Mouse (Mus musculus): Measurements from ENCODE around the gene Unc45b. TPM values are rescaled to one million over a fixed set of nuclear protein-coding genes. Genes with fewer than 3 reads are reported as not detected.
"Not testable (repeated sequence)": the region's sequence is repeated elsewhere in the genome, so short reads cannot be mapped to it uniquely, and the experiment has no call there.

Gene Unc45b
- polyA plus RNA-seq, 1 experiment = 1.0 TPM

DNA sequence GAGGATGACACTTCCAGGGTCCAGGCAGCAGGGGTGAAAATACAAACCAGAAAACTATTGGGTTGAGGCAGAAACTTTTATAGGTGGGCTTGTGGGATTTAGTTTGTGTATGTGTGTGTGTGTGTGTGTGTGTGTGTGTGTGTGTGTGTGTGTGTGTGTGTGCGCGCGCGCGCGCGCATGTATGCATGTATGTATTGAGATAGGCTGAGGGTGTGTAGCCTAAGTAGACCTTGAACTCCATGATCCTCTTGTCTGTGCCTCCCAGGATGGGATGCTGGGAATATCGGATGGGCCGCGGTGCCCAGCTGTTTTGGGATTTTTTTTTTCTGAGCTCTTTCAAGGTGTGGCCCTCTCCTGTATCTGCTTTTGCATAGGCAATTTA is 1.8 kb upstream of the Unc45b start:
- peak overlapping the region; percentile 85; the same call in 1 of the 2 replicates for H3K4me3 ChIP-seq (ENCODE audit: low read depth, low read length)

DNA sequence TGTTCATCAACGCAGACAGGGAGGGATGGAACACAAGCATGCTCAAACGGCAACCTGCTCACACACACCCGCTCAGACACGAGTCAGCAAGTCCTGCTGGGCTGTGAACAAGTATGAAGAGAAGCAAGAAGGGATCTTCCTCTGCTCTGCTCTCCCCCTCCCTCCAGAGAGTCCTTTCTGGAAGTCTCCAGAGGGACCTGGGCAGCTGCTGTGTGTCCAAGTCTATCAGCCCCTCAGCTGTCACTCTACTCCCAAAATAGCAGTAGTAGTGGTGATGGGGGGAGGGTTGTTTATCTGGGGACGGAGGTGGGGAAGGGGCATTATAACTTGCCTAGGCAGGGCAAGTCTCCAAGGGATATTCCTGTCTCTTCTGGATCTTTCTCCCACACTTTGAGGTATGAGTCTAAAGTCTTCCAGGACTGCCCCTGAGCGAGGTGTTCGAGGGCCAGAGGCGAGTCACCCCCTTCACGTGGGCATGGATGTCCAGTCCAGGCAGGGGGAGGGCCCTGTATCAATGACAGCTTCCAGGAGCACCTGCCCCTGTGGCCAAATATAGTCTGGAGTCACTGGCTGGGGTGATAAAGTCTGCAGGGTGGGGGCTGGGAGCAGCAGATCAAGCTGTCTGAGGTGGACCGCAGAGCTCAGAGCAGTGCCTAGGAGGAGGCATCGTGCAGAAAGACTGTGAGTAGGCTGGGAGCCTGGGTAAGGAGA is 484 bp downstream of the Unc45b start:
- TF ChIP-seq POLR2A (IDR thresholded peaks at IDR 0.05; ENCODE audit: low read depth, low read length) (no peak), CTCF (IDR thresholded peaks at IDR 0.05; ENCODE audit: extremely low read depth, insufficient read length, insufficient replicate concordance, low read depth, low read length) (no peak)
- Histone ChIP-seq H3K36me3 (ENCODE audit: control insufficient read depth, insufficient read depth, low read length) (no peaks in the 10 kb centered on the region), H3K4me1 (ENCODE audit: control insufficient read depth, insufficient read depth, insufficient read length, low read length) (peaks cover 3% of the 10 kb centered on the region), H3K27me3 (ENCODE audit: control insufficient read depth, insufficient read depth, low read length) (no peaks in the 10 kb centered on the region), H3K27ac (ENCODE audit: insufficient read depth, low read depth, low read length) (no peak overlapping the region), H3K4me3 (ENCODE audit: low read depth, low read length) (no peak overlapping the region)
- 67% methylated on average over 11 of the region's 11 CpGs for whole genome bisulfite sequencing

More for the DNA sequence above, 1.8 kb upstream of the Unc45b start:
- Histone ChIP-seq H3K4me1 (ENCODE audit: control insufficient read depth, insufficient read depth, insufficient read length, low read length) (peaks cover 3% of the 10 kb centered on the region), H3K27me3 (ENCODE audit: control insufficient read depth, insufficient read depth, low read length) (no peaks in the 10 kb centered on the region), H3K36me3 (ENCODE audit: control insufficient read depth, insufficient read depth, low read length) (peaks cover 11% of the 10 kb centered on the region; the same call in 1 of the 2 replicates), H3K27ac (ENCODE audit: insufficient read depth, low read depth, low read length) (no peak overlapping the region)
- no peak for TF ChIP-seq POLR2A (IDR thresholded peaks at IDR 0.05; ENCODE audit: low read depth, low read length)
- no peak for TF ChIP-seq CTCF (IDR thresholded peaks at IDR 0.05; ENCODE audit: extremely low read depth, insufficient read length, insufficient replicate concordance, low read depth, low read length)
- 58% methylated on average over 10 of the region's 10 CpGs for WGBS

DNA sequence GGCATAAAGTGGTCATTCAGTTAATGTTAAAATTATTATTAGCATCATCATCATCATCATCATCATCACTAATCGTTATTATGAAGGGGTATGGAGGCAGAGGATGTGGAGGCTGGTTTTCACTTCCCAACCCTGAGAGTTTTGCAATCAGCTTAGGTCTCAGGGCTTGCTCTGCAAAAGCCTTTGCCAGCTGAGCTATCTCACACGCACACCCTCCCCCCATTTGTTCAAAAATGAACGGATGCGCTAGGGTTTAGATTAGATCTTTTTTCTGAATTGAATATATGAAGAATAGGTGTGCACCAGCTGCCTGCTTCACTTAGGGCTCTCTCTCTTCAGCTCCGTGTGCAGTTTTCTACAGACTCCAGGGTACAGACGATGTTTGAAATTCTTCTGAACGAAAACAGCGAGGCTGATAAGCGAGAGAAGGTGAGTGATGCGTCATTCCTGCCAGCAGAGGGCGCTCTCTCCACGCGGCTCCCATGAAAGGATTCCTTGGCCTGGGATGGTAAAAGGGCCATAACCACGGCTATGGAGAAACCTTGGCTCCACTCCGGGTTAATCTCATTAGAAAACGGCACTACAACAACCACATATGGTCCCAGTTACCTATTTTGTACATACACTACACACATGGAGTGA is 4.5 kb downstream of the Unc45b start:
- WGBS = 6% methylated on average over 16 of the region's 16 CpGs
- Histone ChIP-seq H3K27me3 (ENCODE audit: control insufficient read depth, insufficient read depth, low read length) (no peaks in the 10 kb centered on the region), H3K27ac (ENCODE audit: insufficient read depth, low read depth, low read length) (no peak overlapping the region), H3K36me3 (ENCODE audit: control insufficient read depth, insufficient read depth, low read length) (no peaks in the 10 kb centered on the region), H3K4me1 (ENCODE audit: control insufficient read depth, insufficient read depth, insufficient read length, low read length) (no peaks in the 10 kb centered on the region), H3K4me3 (ENCODE audit: low read depth, low read length) (no peak overlapping the region)
- TF ChIP-seq CTCF (IDR thresholded peaks at IDR 0.05; ENCODE audit: extremely low read depth, insufficient read length, insufficient replicate concordance, low read depth, low read length) (peak; percentile 99), POLR2A (IDR thresholded peaks at IDR 0.05; ENCODE audit: low read depth, low read length) (no peak)

DNA sequence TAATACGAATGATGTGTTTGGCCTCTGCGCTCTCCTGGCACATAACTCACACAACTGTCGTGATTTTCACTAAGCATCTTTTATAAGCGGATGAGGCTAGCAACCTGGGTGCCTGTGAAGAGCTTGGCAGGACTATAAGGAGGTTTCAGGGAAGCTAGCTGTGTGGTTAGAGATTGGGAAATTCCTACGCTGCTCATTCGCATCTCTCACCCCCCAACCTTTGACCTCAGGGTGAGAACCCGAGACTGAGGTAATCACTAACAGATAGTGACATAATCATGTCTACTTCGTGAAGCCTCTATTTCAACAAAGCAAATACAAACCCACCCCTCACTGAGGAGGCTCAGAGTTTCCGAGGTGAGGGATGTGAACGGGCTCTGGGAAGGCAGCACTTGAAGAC is 10.4 kb downstream of the Unc45b start:
- no peak for TF ChIP-seq POLR2A (IDR thresholded peaks at IDR 0.05; ENCODE audit: low read depth, low read length)
- no peak for TF ChIP-seq CTCF (IDR thresholded peaks at IDR 0.05; ENCODE audit: extremely low read depth, insufficient read length, insufficient replicate concordance, low read depth, low read length)
- no peaks in the 10 kb centered on the region for H3K36me3 ChIP-seq (ENCODE audit: control insufficient read depth, insufficient read depth, low read length)
- no peak overlapping the region for H3K4me3 ChIP-seq (ENCODE audit: low read depth, low read length)
- 39% methylated on average over 10 of the region's 10 CpGs for WGBS
- no peaks in the 10 kb centered on the region for H3K4me1 ChIP-seq (ENCODE audit: control insufficient read depth, insufficient read depth, insufficient read length, low read length)
- H3K27me3 ChIP-seq (ENCODE audit: control insufficient read depth, insufficient read depth, low read length) = no peaks in the 10 kb centered on the region
- H3K27ac ChIP-seq (ENCODE audit: insufficient read depth, low read depth, low read length) = no peak overlapping the region

DNA sequence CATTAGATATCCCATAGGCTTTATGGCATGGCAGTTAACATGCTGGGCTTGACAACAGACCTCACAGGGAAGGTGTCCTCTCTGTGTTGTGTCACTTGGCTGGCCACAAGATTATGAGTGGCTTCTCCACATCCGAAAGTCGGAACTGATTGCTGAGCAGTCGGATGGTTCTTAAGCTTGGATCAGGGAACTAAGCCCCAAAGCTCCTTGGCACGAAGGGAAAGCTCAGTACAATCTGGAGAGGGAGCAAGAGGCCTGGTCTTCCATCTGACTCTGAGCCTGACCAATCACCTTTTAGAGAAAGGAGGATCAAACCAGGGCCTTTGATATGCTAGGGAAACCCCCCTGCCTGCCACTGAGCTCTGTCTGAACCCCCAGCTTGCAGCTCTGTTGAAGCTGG is 11.3 kb downstream of the Unc45b start:
- 69% methylated on average over 4 of the region's 4 CpGs for WGBS
- no peaks in the 10 kb centered on the region for H3K4me1 ChIP-seq (ENCODE audit: control insufficient read depth, insufficient read depth, insufficient read length, low read length)
- no peaks in the 10 kb centered on the region for H3K27me3 ChIP-seq (ENCODE audit: control insufficient read depth, insufficient read depth, low read length)
- no peak overlapping the region for H3K27ac ChIP-seq (ENCODE audit: insufficient read depth, low read depth, low read length)
- H3K36me3 ChIP-seq (ENCODE audit: control insufficient read depth, insufficient read depth, low read length) = no peaks in the 10 kb centered on the region
- TF ChIP-seq POLR2A (IDR thresholded peaks at IDR 0.05; ENCODE audit: low read depth, low read length) (no peak), CTCF (IDR thresholded peaks at IDR 0.05; ENCODE audit: extremely low read depth, insufficient read length, insufficient replicate concordance, low read depth, low read length) (no peak)
- H3K4me3 ChIP-seq (ENCODE audit: low read depth, low read length) = no peak overlapping the region

DNA sequence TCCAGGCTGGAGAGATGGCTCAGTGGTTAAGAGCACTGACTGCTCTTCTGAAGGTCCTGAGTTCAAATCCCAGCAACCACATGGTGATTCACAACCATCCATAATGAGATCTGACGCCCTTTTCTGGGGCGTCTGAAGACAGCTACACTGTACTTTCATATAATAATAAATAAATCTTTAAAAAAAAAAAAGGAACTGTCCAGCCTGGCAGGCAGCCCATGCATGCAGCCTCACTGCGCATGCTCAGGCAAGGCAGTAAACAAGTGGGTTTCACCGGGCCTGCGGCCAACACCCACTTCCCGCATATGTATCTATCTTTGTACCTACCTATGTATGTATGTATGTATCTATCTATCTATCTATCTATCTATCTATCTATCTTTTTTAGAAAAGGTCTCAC is 13.6 kb downstream of the Unc45b start:
- H3K27ac ChIP-seq (ENCODE audit: insufficient read depth, low read depth, low read length); H3K4me1 ChIP-seq (ENCODE audit: control insufficient read depth, insufficient read depth, insufficient read length, low read length); H3K36me3 ChIP-seq (ENCODE audit: control insufficient read depth, insufficient read depth, low read length); H3K4me3 ChIP-seq (ENCODE audit: low read depth, low read length); H3K27me3 ChIP-seq (ENCODE audit: control insufficient read depth, insufficient read depth, low read length): not testable (repeated sequence)
- 61% methylated on average over 6 of the region's 6 CpGs for whole genome bisulfite sequencing

DNA sequence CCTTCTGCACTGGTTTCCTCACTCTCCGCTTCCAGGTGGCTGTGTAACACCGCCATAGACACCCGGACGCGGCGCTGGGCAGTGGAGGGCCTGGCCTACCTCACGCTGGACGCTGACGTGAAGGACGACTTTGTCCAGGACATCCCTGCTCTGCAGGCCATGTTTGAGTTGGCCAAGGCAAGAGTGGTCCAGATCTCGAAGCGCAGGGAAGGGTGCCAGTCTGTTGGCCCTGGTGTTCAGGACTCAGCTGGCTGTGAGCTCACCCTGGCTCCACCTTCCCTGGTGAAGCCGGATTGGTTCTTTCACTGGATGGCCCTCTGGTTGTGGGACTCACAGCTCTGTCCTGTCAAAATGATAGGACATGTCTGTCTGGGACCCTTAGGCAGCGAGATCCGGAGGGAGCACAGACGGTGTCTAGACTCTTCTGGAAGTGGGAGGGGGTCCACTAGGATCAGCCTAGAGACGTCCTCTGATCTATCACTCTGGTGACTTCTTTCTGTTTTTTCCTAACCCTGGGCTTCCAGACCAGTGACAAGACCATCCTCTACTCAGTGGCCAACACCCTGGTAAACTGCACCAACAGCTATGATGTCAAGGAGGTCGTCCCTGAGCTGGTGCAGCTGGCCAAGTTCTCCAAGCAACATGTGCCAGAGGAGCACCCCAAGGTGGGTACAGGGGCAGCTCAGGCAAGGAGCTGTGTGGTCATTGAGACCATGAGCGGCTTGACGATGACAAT is 18.7 kb downstream of the Unc45b start:
- Histone ChIP-seq H3K36me3 (ENCODE audit: control insufficient read depth, insufficient read depth, low read length) (no peaks in the 10 kb centered on the region), H3K27me3 (ENCODE audit: control insufficient read depth, insufficient read depth, low read length) (peaks cover 37% of the 10 kb centered on the region), H3K27ac (ENCODE audit: insufficient read depth, low read depth, low read length) (no peak overlapping the region), H3K4me1 (ENCODE audit: control insufficient read depth, insufficient read depth, insufficient read length, low read length) (peaks cover 4% of the 10 kb centered on the region; the same call in 1 of the 2 replicates), H3K4me3 (ENCODE audit: low read depth, low read length) (no peak overlapping the region)
- TF ChIP-seq POLR2A (IDR thresholded peaks at IDR 0.05; ENCODE audit: low read depth, low read length) (no peak), CTCF (IDR thresholded peaks at IDR 0.05; ENCODE audit: extremely low read depth, insufficient read length, insufficient replicate concordance, low read depth, low read length) (no peak)
- 51% methylated on average over 20 of the region's 20 CpGs for WGBS

Data from small intestine, adult 2 months (tissue).